20 mouse cellular contexts compared by ENCODE assay signal in genomic region chr16:35464686-35465308, GRCm38 (mm10). TPM values are rescaled to one million over a fixed set of nuclear protein-coding genes. Genes with fewer than 3 reads are reported as not detected.
A peak's percentile ranks its signal among the peaks of the same experiment; 100 is the strongest.
DNase-seq lines count a peak whose midpoint lies in the region; ATAC-seq and TF ChIP-seq lines count a peak whose summit lies in the region.
"Had no signal": no experiment of that assay in that cellular context is flagged by ENCODE, and none has a peak within 500 bp of the region (broad histone marks: within the 10 kb centered on the region; RNA-seq: fewer than 3 reads in every experiment).

No protein-coding gene starts in this region.

- peak overlapping the region; percentile 27; the same call in 1 of the 2 replicates for H3K9ac ChIP-seq in forebrain, embryonic 15.5 days (replicated peaks)
- no peak overlapping the region for H3K9ac ChIP-seq in hindbrain, postnatal 0 days (replicated peaks; ENCODE audit: low read length)
- no peak overlapping the region for H3K9ac ChIP-seq in neural tube, embryonic 14.5 days (replicated peaks; ENCODE audit: low read depth, low read length)
- H3K9ac ChIP-seq: embryonic facial prominence, embryonic 13.5 days; heart, embryonic 15.5 days; limb, embryonic 12.5 days; liver, embryonic 15.5 days had no signal

- no peaks in the 10 kb centered on the region for H3K9me3 ChIP-seq in forebrain, embryonic 15.5 days
- no peaks in the 10 kb centered on the region for H3K9me3 ChIP-seq in hindbrain, postnatal 0 days (ENCODE audit: low read length)
- H3K9me3 ChIP-seq in neural tube, embryonic 14.5 days (ENCODE audit: control insufficient read depth, low read length): no peaks in the 10 kb centered on the region
- H3K9me3 ChIP-seq: embryonic facial prominence, embryonic 13.5 days; heart, embryonic 15.5 days; limb, embryonic 12.5 days; liver, embryonic 15.5 days had no signal

- WGBS in forebrain, embryonic 15.5 days: 13% methylated on average over 12 of the region's 12 CpGs
- 22% methylated on average over 12 of the region's 12 CpGs for WGBS in hindbrain, postnatal 0 days
- 27% methylated on average over 12 of the region's 12 CpGs for WGBS in neural tube, embryonic 14.5 days

- DNase-seq in embryo, embryonic 10 days (ENCODE audit: low spot score): peak; percentile 39
- DNase-seq in embryo, embryonic 9.5 days (ENCODE audit: extremely low spot score): no peak
- DNase-seq in hindbrain, postnatal 0 days (ENCODE audit: low spot score): peak; percentile 42
- no peak for DNase-seq in left cerebral cortex, postnatal 25 days (ENCODE audit: low spot score in 2 of 2)
- DNase-seq in right cerebral cortex, adult 18-20 months: no peak
- DNase-seq in cerebellum, adult 11 months: no peak
- DNase-seq: cerebellum, adult 9-11 months; kidney, postnatal 25 days; lung, postnatal 14 days; spleen, adult 18-20 months; thymus, postnatal 4 days had no signal

- H3K4me1 ChIP-seq in forebrain, embryonic 15.5 days: peaks cover 17% of the 10 kb centered on the region
- 0 out of 2 replicates have a peak, but pooled peaks cover 4% of the 10 kb centered on the region for H3K4me1 ChIP-seq in hindbrain, postnatal 0 days (ENCODE audit: insufficient read depth, low read length)
- H3K4me1 ChIP-seq in neural tube, embryonic 14.5 days (ENCODE audit: control insufficient read depth, insufficient read depth, low read length): no peaks in the 10 kb centered on the region
- H3K4me1 ChIP-seq: embryonic facial prominence, embryonic 13.5 days; limb, embryonic 12.5 days; liver, embryonic 15.5 days had no signal

- H3K27me3 ChIP-seq in forebrain, embryonic 15.5 days: no peaks in the 10 kb centered on the region
- H3K27me3 ChIP-seq in hindbrain, postnatal 0 days (ENCODE audit: insufficient read depth, low read length): no peaks in the 10 kb centered on the region
- H3K27me3 ChIP-seq in neural tube, embryonic 14.5 days (ENCODE audit: control insufficient read depth, insufficient read depth, low read length): no peaks in the 10 kb centered on the region
- H3K27me3 ChIP-seq: embryonic facial prominence, embryonic 13.5 days; heart, embryonic 15.5 days; limb, embryonic 12.5 days; liver, embryonic 15.5 days had no signal

- H3K4me2 ChIP-seq in forebrain, embryonic 15.5 days (replicated peaks): no peak overlapping the region
- H3K4me2 ChIP-seq in hindbrain, postnatal 0 days (ENCODE audit: low read depth, low read length): no peak overlapping the region
- H3K4me2 ChIP-seq in neural tube, embryonic 14.5 days (ENCODE audit: low read depth, low read length): no peak overlapping the region
- H3K4me2 ChIP-seq: embryonic facial prominence, embryonic 13.5 days; heart, embryonic 15.5 days; limb, embryonic 12.5 days; liver, embryonic 15.5 days had no signal

- peak overlapping the region; percentile 9 for H3K27ac ChIP-seq in forebrain, embryonic 15.5 days (replicated peaks)
- no peak overlapping the region for H3K27ac ChIP-seq in hindbrain, postnatal 0 days
- no peak overlapping the region for H3K27ac ChIP-seq in neural tube, embryonic 14.5 days (ENCODE audit: low read depth, low read length)
- H3K27ac ChIP-seq: embryonic facial prominence, embryonic 13.5 days; limb, embryonic 12.5 days; liver, embryonic 15.5 days; stomach, postnatal 0 days had no signal

- intact Hi-C loops in left cerebral cortex, postnatal 25 days (cut with DNase I): no loop called here

- H3K4me3 ChIP-seq in forebrain, embryonic 15.5 days: no peak overlapping the region
- H3K4me3 ChIP-seq in hindbrain, postnatal 0 days (ENCODE audit: low read length): no peak overlapping the region
- no peak overlapping the region for H3K4me3 ChIP-seq in neural tube, embryonic 14.5 days (ENCODE audit: low read depth, low read length)
- H3K4me3 ChIP-seq: embryonic facial prominence, embryonic 13.5 days; heart, embryonic 15.5 days; limb, embryonic 12.5 days; liver, embryonic 15.5 days had no signal

- peak; percentile 5; the same call in 1 of the 2 replicates for TF ChIP-seq CTCF in hindbrain, postnatal 0 days (IDR thresholded peaks at IDR 0.05; ENCODE audit: low read depth)

- peak; percentile 44 for ATAC-seq in forebrain, embryonic 15.5 days (replicated peaks)
- 0 out of 2 replicates have a peak, but pooled peaks have one; percentile 6 for ATAC-seq in hindbrain, postnatal 0 days
- ATAC-seq in neural tube, embryonic 14.5 days (ENCODE audit: low read depth): peak; percentile 49; the same call in 1 of the 2 replicates
- ATAC-seq: intestine, postnatal 0 days had no signal

- no peaks in the 10 kb centered on the region for H3K36me3 ChIP-seq in forebrain, embryonic 15.5 days
- no peaks in the 10 kb centered on the region for H3K36me3 ChIP-seq in hindbrain, postnatal 0 days (ENCODE audit: insufficient read depth, low read length)
- no peaks in the 10 kb centered on the region for H3K36me3 ChIP-seq in neural tube, embryonic 14.5 days (ENCODE audit: control insufficient read depth, insufficient read depth, low read length)
- H3K36me3 ChIP-seq: liver, embryonic 15.5 days had no signal

RNA-seq across cellular contexts. Expression of gene Pdia5, which starts 25.9 kb away (rescaled TPM):
- polyA plus RNA-seq in forebrain, embryonic 15.5 days (2015; fragmentation: Nextera tagmentation; extraction: Ambion mirVana): 8.9 and 10.4 TPM in 2 replicates
- total RNA-seq in hindbrain, postnatal 0 days (2014; rRNA removed): 1.4 and 5.5 TPM in 2 replicates
- polyA plus RNA-seq in hindbrain, postnatal 0 days (2015; fragmentation: Nextera tagmentation; extraction: Ambion mirVana): 9.1 and 9.2 TPM in 2 replicates
- polyA plus RNA-seq in neural tube, embryonic 14.5 days (2014; fragmentation: Nextera tagmentation; extraction: Ambion mirVana): 3.2 and 7.4 TPM in 2 replicates
- total RNA-seq in left cerebral cortex, postnatal 25 days (2021): 1 to 10 TPM; 3.9 to 5.1 TPM
- total RNA-seq: CH12.LX had no signal

Comparison
In these comparisons a context has a peak if more than half of its experiments do, and no peak if none do; other contexts are left out.
1. DNase-seq: peak in embryo, embryonic 10 days (single experiment) and hindbrain, postnatal 0 days (single experiment); none in embryo, embryonic 9.5 days (single experiment), left cerebral cortex, postnatal 25 days (0 of 2), right cerebral cortex, adult 18-20 months (single experiment) and cerebellum, adult 11 months (single experiment).
2. Peak in every context shown above with its lines, with median percentiles within 50 percentile points of each other: ATAC-seq.